Mouse (Mus musculus) adipocyte (in vitro differentiated cells): Measurements from ENCODE around the gene Olfr122.

Source experiments
- DNase-seq: peaks from one replicate; pipeline ENCODE4 v3.0.0-alpha.2; 2016; ENCODE audit warnings: low spot score

The Olfr122 gene

GRCm38 (mm10) chr17:37768307-37768706 lies at the start of gene Olfr122:
TSS of gene Olfr122 (plus strand) at chr17:37768607.
- no peak for DNase-seq

- DNase-seq, result no peak
Measured at GRCm38 (mm10) chr17:37721508-37721907, 46.9 kb upstream of the Olfr122 start, which contains the start of gene Olfr120. TSS of gene Olfr120 (plus strand) at chr17:37721808.

GRCm38 (mm10) chr17:37738070-37738469 lies 30.3 kb upstream of the Olfr122 start:
- DNase-seq, result no peak

- no peak for DNase-seq
Measured at GRCm38 (mm10) chr17:37793229-37793628, 24.8 kb downstream of the Olfr122 start, which contains the start of gene Olfr123. TSS of gene Olfr123 (plus strand) at chr17:37793529.

- DNase-seq, result no peak
Measured at GRCm38 (mm10) chr17:37799588-37799987, 31.2 kb downstream of the Olfr122 start, which contains the start of gene Olfr124. TSS of gene Olfr124 (plus strand) at chr17:37799888.
